Mouse (Mus musculus): Measurements from ENCODE around the gene Cacna1c. TPM values are rescaled to one million over a fixed set of nuclear protein-coding genes. Genes with fewer than 3 reads are reported as not detected.

The Cacna1c gene
- total and polyA plus RNA-seq, 2 experiments from 2014 or later: 4.2 to 43.3 TPM

GRCm38 (mm10) chr6:118897101-118897500 is 299.1 kb downstream of the Cacna1c start:
- no peaks in the 10 kb centered on the region for H3K27me3 ChIP-seq (ENCODE audit: insufficient read depth, low read length)
- H3K9ac ChIP-seq: no peak overlapping the region
- H3K27ac ChIP-seq (ENCODE audit: low read depth, low read length): no peak overlapping the region
- no peak for ATAC-seq
- no peak for DNase-seq
- H3K4me1 ChIP-seq (ENCODE audit: insufficient read depth): no peaks in the 10 kb centered on the region
- H3K4me2 ChIP-seq (ENCODE audit: low read depth): no peak overlapping the region
- no peaks in the 10 kb centered on the region for H3K36me3 ChIP-seq (ENCODE audit: insufficient read depth)
- no peak for TF ChIP-seq CTCF (IDR thresholded peaks at IDR 0.05; ENCODE audit: low read depth)
- H3K4me3 ChIP-seq (ENCODE audit: low read depth, low read length): no peak overlapping the region
- no peaks in the 10 kb centered on the region for H3K9me3 ChIP-seq (ENCODE audit: low read length)
- 57% methylated on average over 5 of the region's 5 CpGs for WGBS

GRCm38 (mm10) chr6:118894043-118894442 is 302.2 kb downstream of the Cacna1c start:
- DNase-seq: no peak
- H3K4me1 ChIP-seq (ENCODE audit: insufficient read depth): no peaks in the 10 kb centered on the region
- H3K27ac ChIP-seq (ENCODE audit: low read depth, low read length): no peak overlapping the region
- H3K27me3 ChIP-seq (ENCODE audit: insufficient read depth, low read length): no peaks in the 10 kb centered on the region
- 89% methylated on average over 6 of the region's 6 CpGs for WGBS
- no peak for TF ChIP-seq CTCF (IDR thresholded peaks at IDR 0.05; ENCODE audit: low read depth)
- no peak overlapping the region for H3K4me2 ChIP-seq (ENCODE audit: low read depth)
- H3K9ac ChIP-seq: no peak overlapping the region
- no peaks in the 10 kb centered on the region for H3K9me3 ChIP-seq (ENCODE audit: low read length)
- no peak for ATAC-seq
- H3K4me3 ChIP-seq (ENCODE audit: low read depth, low read length): no peak overlapping the region
- H3K36me3 ChIP-seq (ENCODE audit: insufficient read depth): no peaks in the 10 kb centered on the region

GRCm38 (mm10) chr6:118889441-118889840 is 306.8 kb downstream of the Cacna1c start:
- no peak for TF ChIP-seq CTCF (IDR thresholded peaks at IDR 0.05; ENCODE audit: low read depth)
- no peak overlapping the region for H3K4me3 ChIP-seq (ENCODE audit: low read depth, low read length)
- H3K9me3 ChIP-seq (ENCODE audit: low read length): no peaks in the 10 kb centered on the region
- 84% methylated on average over 4 of the region's 4 CpGs for WGBS
- H3K27ac ChIP-seq (ENCODE audit: low read depth, low read length): no peak overlapping the region
- no peak for ATAC-seq
- H3K4me2 ChIP-seq (ENCODE audit: low read depth): no peak overlapping the region
- no peaks in the 10 kb centered on the region for H3K27me3 ChIP-seq (ENCODE audit: insufficient read depth, low read length)
- H3K36me3 ChIP-seq (ENCODE audit: insufficient read depth): no peaks in the 10 kb centered on the region
- no peak for DNase-seq
- H3K4me1 ChIP-seq (ENCODE audit: insufficient read depth): no peaks in the 10 kb centered on the region
- H3K9ac ChIP-seq: no peak overlapping the region

- no peak for DNase-seq
- TF ChIP-seq CTCF (IDR thresholded peaks at IDR 0.05; ENCODE audit: low read depth): no peak
- ATAC-seq: no peak
- Histone ChIP-seq H3K9ac (no peak overlapping the region), H3K27ac (ENCODE audit: low read depth, low read length) (no peak overlapping the region), H3K36me3 (ENCODE audit: insufficient read depth) (no peaks in the 10 kb centered on the region), H3K27me3 (ENCODE audit: insufficient read depth, low read length) (no peaks in the 10 kb centered on the region), H3K4me1 (ENCODE audit: insufficient read depth) (no peaks in the 10 kb centered on the region), H3K4me2 (ENCODE audit: low read depth) (no peak overlapping the region), H3K4me3 (ENCODE audit: low read depth, low read length) (no peak overlapping the region), H3K9me3 (ENCODE audit: low read length) (no peaks in the 10 kb centered on the region)
- WGBS: 86% methylated on average over 8 of the region's 8 CpGs
Observed at GRCm38 (mm10) chr6:118887032-118887431, 309.2 kb downstream of the Cacna1c start.

- peak; percentile 7 for DNase-seq
- WGBS: 60% methylated on average over 1 of the region's 1 CpGs
- no peak; the same call in 1 of the 2 replicates for ATAC-seq
Observed at GRCm38 (mm10) chr6:118884961-118885360, 311.3 kb downstream of the Cacna1c start.

GRCm38 (mm10) chr6:118884073-118884551 is 312.1 kb downstream of the Cacna1c start:
- H3K9ac ChIP-seq: no peak overlapping the region
- no peak for DNase-seq
- H3K9me3 ChIP-seq (ENCODE audit: low read length): no peaks in the 10 kb centered on the region
- H3K27ac ChIP-seq (ENCODE audit: low read depth, low read length): no peak overlapping the region
- no peak for TF ChIP-seq CTCF (IDR thresholded peaks at IDR 0.05; ENCODE audit: low read depth)
- no peak overlapping the region for H3K4me2 ChIP-seq (ENCODE audit: low read depth)
- no peak overlapping the region for H3K4me3 ChIP-seq (ENCODE audit: low read depth, low read length)
- ATAC-seq: no peak
- H3K36me3 ChIP-seq (ENCODE audit: insufficient read depth): no peaks in the 10 kb centered on the region
- 79% methylated on average over 8 of the region's 8 CpGs for WGBS
- H3K27me3 ChIP-seq (ENCODE audit: insufficient read depth, low read length): no peaks in the 10 kb centered on the region
- H3K4me1 ChIP-seq (ENCODE audit: insufficient read depth): no peaks in the 10 kb centered on the region

More at GRCm38 (mm10) chr6:118884961-118885360, 311.3 kb downstream of the Cacna1c start:
- H3K4me3 ChIP-seq (ENCODE audit: low read depth, low read length): no peak overlapping the region
- no peaks in the 10 kb centered on the region for H3K9me3 ChIP-seq (ENCODE audit: low read length)
- no peak overlapping the region for H3K9ac ChIP-seq
- no peaks in the 10 kb centered on the region for H3K36me3 ChIP-seq (ENCODE audit: insufficient read depth)
- no peak overlapping the region for H3K27ac ChIP-seq (ENCODE audit: low read depth, low read length)
- no peaks in the 10 kb centered on the region for H3K27me3 ChIP-seq (ENCODE audit: insufficient read depth, low read length)
- H3K4me2 ChIP-seq (ENCODE audit: low read depth): no peak overlapping the region
- TF ChIP-seq CTCF (IDR thresholded peaks at IDR 0.05; ENCODE audit: low read depth): no peak
- H3K4me1 ChIP-seq (ENCODE audit: insufficient read depth): no peaks in the 10 kb centered on the region

GRCm38 (mm10) chr6:118876204-118876603 is 320.0 kb downstream of the Cacna1c start:
- H3K9me3 ChIP-seq (ENCODE audit: low read length): no peaks in the 10 kb centered on the region
- no peaks in the 10 kb centered on the region for H3K27me3 ChIP-seq (ENCODE audit: insufficient read depth, low read length)
- no peak for DNase-seq
- H3K27ac ChIP-seq (ENCODE audit: low read depth, low read length): no peak overlapping the region
- H3K4me2 ChIP-seq (ENCODE audit: low read depth): no peak overlapping the region
- no peak for TF ChIP-seq CTCF (IDR thresholded peaks at IDR 0.05; ENCODE audit: low read depth)
- 60% methylated on average over 2 of the region's 2 CpGs for WGBS
- H3K4me3 ChIP-seq (ENCODE audit: low read depth, low read length): no peak overlapping the region
- no peaks in the 10 kb centered on the region for H3K36me3 ChIP-seq (ENCODE audit: insufficient read depth)
- H3K4me1 ChIP-seq (ENCODE audit: insufficient read depth): no peaks in the 10 kb centered on the region
- no peak overlapping the region for H3K9ac ChIP-seq
- ATAC-seq: no peak

Measured in forebrain, postnatal 0 days (tissue).